Mouse (Mus musculus) embryo, embryonic 10 days (tissue): Measurements from ENCODE around the gene Egfem1.

Experiments used
- DNase-seq: peaks from one replicate; pipeline ENCODE4 v3.0.0-alpha.2; 2015; ENCODE audit warnings: low spot score

Egfem1 gene

DNA sequence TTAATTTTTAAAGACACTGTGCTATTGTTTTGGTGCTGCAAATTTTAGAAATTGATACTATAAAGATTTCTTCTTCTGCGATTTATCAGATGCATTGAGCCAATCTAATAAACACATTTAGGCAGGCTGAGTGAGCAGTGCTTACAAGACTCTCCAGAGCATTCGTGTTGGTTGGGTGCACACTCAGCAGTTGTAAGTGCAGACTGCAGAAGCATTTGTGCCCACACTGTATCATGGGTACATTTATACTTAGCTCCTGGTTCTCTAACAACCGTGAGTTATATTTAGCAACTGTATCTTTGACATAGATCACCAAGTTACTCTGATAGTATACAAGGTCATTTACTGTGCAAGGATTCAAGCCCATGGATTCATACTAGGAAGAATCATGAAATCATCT is 264.0 kb downstream of the Egfem1 start:
- no peak for DNase-seq

GRCm38 (mm10) chr3:29366907-29367306 is 285.1 kb downstream of the Egfem1 start:
- DNase-seq: no peak

DNA sequence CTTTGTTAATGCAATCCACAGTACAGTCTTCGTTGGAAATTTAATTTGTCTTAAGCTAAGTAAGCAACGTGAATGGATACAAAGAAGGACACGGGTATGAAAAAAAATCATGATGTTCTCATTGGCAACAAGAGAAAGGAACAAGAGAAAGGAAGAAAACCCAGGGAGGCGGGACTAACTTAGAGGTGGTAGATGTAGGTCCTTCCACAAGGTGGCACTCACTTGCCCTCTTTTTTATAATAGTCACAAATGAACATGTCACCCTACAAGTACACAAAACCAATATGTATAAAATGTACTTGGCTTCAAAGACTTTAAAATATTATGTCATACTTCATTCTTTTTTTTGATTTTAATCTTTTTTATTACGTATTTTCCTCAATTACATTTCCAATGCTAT is 288.7 kb downstream of the Egfem1 start:
- no peak for DNase-seq

DNA sequence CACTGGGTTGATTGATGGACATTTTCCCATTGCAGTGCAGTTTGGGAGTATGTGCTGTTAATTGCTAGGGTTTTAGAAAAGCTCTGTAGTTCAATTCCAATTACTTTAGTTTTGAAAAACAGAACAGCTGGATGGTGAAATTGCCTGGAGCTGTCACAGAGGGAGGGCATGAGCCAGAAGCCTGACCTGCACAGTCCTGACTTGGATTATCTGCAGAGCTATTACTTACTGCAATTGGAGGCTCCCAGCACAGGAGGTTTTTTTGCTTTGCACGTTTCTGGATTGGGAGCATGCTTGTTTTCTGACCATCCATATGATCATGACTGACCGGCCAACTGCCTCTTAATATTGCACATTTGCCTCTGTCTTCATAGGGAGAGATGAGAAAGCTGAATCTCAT is 299.4 kb downstream of the Egfem1 start:
- no peak for DNase-seq

DNA sequence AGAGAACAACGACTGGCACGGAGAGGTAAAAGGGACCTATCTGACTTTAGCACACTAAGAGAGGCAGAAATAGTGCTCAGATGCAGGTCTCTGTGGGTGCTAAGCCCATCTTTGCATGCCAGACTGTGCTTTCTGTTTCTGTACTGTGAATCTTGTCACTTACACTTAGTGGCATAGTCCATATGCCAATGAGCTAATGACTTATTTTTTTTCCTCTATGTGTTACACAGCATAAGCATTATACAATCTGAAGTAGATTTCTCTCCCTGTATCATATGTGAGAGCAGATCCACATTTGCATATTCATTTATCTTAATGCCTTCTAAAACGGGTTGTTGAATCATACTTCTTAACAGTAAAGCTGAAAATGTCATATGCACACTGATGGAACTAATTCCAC is 317.2 kb downstream of the Egfem1 start:
- DNase-seq: no peak

DNA sequence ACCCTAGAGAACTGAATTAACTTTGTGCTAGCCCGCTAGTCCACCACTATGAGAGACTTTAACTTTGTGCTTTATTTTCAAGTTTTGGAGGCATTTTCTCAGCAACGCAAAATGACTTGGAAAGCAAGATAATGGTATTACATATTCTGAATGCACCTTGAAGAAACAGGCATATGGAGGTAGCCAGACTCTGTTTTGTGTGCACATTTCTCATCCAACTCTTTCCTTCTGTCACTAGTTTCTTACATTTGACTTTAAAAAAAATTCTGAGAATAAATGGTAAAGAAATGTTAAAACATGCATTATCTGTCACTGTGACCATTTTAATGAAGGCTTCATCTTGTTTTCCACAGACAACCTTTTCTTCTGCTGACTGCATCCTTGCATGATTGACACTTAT is 339.8 kb downstream of the Egfem1 start:
- no peak for DNase-seq

- DNase-seq: peak; percentile 24
Measured at GRCm38 (mm10) chr3:29432109-29433091, 350.6 kb downstream of the Egfem1 start.

- no peak for DNase-seq
Measured at GRCm38 (mm10) chr3:29443024-29443423, 361.2 kb downstream of the Egfem1 start.

- no peak for DNase-seq
Measured at GRCm38 (mm10) chr3:29444661-29445060, 362.8 kb downstream of the Egfem1 start.

GRCm38 (mm10) chr3:29446081-29446480 is 364.3 kb downstream of the Egfem1 start:
- DNase-seq: no peak

DNA sequence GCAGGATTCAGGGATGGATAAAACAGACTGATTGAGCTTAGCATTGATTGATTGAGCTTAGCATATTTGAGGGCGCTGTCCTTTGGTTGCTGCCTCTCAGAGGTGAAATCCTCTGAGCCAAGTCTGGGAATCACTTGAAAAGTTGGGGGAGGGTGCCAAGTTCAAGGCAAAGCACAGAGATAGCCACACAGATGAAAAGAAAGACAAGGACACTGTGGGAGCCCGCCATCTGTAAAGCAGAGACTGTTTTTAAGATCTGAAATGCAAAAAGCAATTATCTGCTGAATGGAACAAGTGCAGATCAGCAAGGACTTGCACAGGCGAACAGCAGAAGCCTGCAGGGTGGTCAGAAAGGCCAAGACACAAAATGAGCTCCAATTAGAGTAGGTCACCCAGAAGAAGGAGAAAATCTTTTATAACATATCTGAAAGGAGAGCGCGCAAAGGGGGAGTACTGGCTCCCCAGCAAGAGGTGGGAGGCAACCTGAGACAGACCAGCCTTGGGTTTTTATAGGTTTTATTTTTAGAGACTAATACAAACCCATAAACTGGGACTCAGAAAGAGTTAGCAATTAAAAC is 367.1 kb downstream of the Egfem1 start:
- DNase-seq: peak; percentile 4

GRCm38 (mm10) chr3:29498211-29498610 is 416.4 kb downstream of the Egfem1 start:
- no peak for DNase-seq

GRCm38 (mm10) chr3:29499188-29499587 is 417.4 kb downstream of the Egfem1 start:
- DNase-seq: peak; percentile 0

DNA sequence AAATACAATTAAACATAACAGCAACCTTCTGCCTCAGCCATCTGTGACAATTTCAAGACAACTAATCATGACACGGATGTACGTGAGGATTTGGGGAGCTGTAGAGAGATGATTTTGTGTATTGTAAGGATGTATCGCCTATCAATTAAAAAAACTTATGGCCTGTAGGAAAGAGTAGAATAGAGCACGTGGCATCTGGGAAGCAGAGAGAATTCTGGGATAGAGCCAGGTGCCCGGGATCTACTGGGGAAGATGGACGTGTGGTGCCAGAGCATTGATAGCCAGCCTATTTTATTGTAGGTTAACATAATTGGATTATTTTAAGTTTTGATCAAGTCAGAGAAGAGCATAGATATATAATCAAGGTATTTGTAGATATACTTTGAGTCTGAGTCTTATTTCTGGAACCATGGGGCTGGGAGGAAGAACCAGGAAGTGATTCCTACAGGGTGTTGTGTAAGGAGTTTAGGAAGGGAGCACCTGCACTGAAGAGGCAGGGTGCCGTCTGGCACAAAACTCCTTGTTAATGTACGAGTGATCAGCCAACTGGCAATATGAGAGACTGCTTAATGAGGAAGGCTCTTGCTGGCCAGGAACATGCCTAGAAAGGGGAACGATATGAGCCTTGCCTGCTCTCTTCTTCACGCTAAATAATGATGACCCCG is 443.6 kb downstream of the Egfem1 start:
- no peak for DNase-seq

GRCm38 (mm10) chr3:29525963-29526301 is 444.1 kb downstream of the Egfem1 start:
- no peak for DNase-seq

DNA sequence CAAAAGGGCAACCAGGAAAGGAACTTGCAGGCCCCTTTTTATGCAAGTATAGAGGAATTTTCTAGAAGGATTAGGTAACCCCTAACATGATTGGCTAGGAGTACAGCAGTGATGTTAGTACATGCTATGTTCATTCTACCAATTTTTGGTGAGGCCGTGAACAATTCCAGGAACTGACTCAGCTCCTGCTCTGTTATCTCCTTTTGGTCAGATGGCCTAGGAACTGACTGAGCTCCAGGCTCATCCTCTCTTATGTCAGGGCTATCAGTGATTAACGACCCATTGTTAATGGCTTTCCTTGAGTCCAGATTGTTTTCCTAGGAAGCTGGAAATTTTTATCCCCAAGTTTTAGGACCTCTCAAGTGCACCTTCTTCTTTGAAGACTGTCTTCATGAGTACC is 457.4 kb downstream of the Egfem1 start:
- no peak for DNase-seq

- no peak for DNase-seq
Measured at GRCm38 (mm10) chr3:29539902-29540301, 458.1 kb downstream of the Egfem1 start.

GRCm38 (mm10) chr3:29541477-29542079 is 459.8 kb downstream of the Egfem1 start:
- peak; percentile 38 for DNase-seq

GRCm38 (mm10) chr3:29544056-29544455 is 462.2 kb downstream of the Egfem1 start:
- DNase-seq: no peak

GRCm38 (mm10) chr3:29563171-29563570 is 481.3 kb downstream of the Egfem1 start:
- DNase-seq: no peak

DNA sequence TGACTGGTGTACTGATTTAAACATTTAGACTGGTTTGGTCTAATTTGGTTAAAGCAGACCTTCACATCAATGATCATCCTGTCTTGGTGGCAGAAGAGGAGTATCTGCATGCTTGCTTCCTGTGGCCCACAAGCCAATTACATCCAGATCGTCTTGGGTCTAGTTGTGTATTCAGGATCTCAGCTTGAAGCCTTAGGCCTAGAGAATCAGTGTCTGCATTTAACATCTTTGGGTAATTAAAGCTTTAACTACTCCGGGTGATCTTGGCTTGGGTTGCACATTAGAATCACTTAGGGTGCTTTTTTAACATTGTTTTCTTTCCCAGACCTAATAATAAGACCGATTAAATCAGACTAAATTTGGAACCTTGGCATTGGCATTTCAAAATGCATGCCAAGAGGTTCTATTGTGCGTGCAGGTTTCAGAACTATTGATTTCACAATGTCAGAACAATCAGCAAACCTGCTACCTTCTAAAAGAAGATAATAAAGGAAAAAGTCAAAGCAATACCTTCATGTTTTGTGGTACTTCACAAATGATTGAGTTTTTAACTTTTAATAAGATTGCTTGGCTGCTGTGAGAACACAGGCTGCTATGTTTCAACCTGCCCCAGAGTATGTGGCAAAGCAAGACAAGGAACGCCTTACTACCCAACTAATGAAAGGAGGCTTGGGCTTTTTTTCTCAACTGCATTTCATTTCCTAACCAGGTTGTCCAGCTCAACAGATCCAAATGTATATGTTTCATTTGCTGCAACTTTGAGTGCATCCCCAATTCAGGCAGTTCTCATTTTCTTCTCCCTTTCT is 496.4 kb downstream of the Egfem1 start:
- DNase-seq: no peak

DNA sequence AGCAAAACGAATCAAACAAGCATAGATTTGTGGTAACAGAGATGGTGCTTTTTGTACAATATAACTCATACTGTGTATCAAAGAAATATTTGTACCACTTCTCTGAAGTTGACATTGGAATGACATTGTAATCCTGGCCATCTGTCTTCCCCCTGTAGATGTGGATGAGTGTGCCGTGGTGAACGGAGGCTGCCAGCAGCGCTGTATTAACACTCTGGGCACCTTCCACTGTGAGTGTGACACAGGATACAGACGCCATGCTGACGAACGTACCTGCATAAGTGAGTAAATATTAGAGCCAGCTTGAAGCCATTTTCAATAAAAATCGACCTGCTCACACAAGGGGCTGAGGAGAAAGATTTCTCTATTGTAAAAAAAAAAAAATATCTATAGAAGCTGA is 500.9 kb downstream of the Egfem1 start:
- DNase-seq: no peak
